Mouse (Mus musculus): ENCODE data around the gene Tcf7l2. TPM values are rescaled to one million over a fixed set of nuclear protein-coding genes. Genes with fewer than 3 reads are reported as not detected.

The Tcf7l2 gene
- polyA plus RNA-seq, 1 experiment from 2014 or later, result 53.4 TPM

DNA sequence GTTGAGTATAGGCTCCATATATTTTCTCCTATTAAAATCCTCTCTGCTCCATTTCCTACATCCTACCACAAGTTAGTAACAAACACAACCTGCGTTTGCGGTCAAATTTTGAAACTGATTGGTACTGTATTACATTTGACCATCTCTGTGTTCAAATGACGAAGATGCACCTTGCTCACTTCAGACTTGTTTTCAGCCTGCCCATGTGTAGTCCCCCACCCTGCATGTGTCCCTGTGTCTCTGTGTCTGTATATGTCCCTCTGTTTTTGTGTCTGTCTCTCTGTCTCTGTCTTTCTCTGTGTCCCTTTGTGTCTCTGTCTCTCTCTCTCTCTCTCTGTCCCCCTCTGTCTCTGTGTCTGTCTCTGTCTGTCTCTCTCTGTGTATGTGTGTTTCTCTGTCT is 222.8 kb downstream of the Tcf7l2 start:
- Histone ChIP-seq H3K9me3 (replicated peaks; ENCODE audit: low read length) (no peaks in the 10 kb centered on the region), H3K4me2 (ENCODE audit: low read length) (no peak overlapping the region), H3K27me3 (ENCODE audit: insufficient read depth, low read length) (no peaks in the 10 kb centered on the region), H3K4me3 (replicated peaks; ENCODE audit: low read depth, low read length) (no peak overlapping the region), H3K27ac (no peak overlapping the region), H3K36me3 (ENCODE audit: insufficient read depth, low read length) (no peaks in the 10 kb centered on the region), H3K4me1 (replicated peaks; ENCODE audit: insufficient read depth, low read length) (no peaks in the 10 kb centered on the region), H3K9ac (ENCODE audit: low read depth, low read length) (no peak overlapping the region)
- DNase-seq (ENCODE audit: low spot score) (no peak), ATAC-seq (replicated peaks; ENCODE audit: low FRiP score, low read depth) (no peak)
- TF ChIP-seq CTCF (IDR thresholded peaks at IDR 0.05; ENCODE audit: low read depth), result no peak
- 99% methylated on average over 3 of the region's 3 CpGs for WGBS

DNA sequence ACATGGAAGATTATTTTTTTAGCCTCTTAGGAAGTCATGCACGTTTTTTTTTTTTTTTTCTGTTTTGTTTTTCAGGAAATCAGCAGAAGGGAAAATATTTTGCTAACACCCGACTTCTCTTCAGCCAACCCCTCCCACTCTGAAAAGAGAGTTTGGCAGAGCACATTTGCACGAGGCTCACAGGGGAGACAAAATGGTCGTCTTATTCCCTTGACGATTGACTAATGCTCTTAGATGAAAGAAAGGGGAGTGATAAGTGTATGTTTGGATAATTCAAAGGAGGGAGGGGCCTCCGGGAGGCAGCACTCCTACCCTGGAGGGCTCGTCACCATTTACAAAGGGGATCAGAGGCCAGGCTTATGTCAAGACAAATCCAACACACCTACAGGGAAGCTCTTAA is 224.4 kb downstream of the Tcf7l2 start:
- no peaks in the 10 kb centered on the region for H3K36me3 ChIP-seq (ENCODE audit: insufficient read depth, low read length)
- no peaks in the 10 kb centered on the region for H3K4me1 ChIP-seq (replicated peaks; ENCODE audit: insufficient read depth, low read length)
- H3K9ac ChIP-seq (ENCODE audit: low read depth, low read length), result no peak overlapping the region
- ATAC-seq (replicated peaks; ENCODE audit: low FRiP score, low read depth), result no peak
- no peak overlapping the region for H3K4me2 ChIP-seq (ENCODE audit: low read length)
- 29% methylated on average over 7 of the region's 7 CpGs for WGBS
- H3K27ac ChIP-seq, result no peak overlapping the region
- H3K4me3 ChIP-seq (replicated peaks; ENCODE audit: low read depth, low read length), result no peak overlapping the region
- no peak for DNase-seq (ENCODE audit: low spot score)
- no peaks in the 10 kb centered on the region for H3K9me3 ChIP-seq (replicated peaks; ENCODE audit: low read length)
- H3K27me3 ChIP-seq (ENCODE audit: insufficient read depth, low read length), result no peaks in the 10 kb centered on the region
- TF ChIP-seq CTCF (IDR thresholded peaks at IDR 0.05; ENCODE audit: low read depth), result no peak

DNA sequence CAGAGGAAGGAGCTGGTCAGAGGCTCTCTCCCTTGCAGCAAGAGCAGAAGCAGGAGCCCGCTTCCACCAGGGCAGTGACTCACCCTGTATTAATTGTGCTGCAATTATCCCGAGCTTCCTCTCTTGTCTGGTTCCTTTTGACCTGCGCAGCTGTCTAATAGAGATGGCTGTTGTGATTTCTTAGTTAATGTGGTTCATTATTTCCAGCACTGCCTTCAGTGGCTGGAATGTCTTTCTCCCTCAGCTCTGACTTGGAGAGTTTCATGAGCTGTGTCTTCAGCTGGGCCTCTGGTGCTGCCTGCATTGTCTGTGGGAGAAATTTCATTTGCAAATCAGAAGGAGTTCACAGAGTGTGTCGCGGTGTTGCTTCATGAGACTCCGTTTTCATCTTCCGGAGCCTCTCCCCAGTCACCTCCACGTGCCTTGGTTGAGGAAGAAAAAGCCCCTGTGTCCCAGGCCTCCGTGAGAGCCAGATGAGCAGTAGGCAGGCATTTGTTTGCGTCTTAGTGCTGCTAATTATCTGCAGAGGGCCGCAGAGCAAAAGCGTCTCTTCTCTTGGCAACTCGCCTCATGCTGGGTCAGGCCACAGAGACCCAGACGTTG is 228.4 kb downstream of the Tcf7l2 start:
- no peak overlapping the region for H3K4me2 ChIP-seq (ENCODE audit: low read length)
- H3K27me3 ChIP-seq (ENCODE audit: insufficient read depth, low read length), result no peaks in the 10 kb centered on the region
- ATAC-seq (replicated peaks; ENCODE audit: low FRiP score, low read depth) (no peak), DNase-seq (ENCODE audit: low spot score) (peak; percentile 77)
- no peak overlapping the region for H3K27ac ChIP-seq
- H3K4me1 ChIP-seq (replicated peaks; ENCODE audit: insufficient read depth, low read length), result no peaks in the 10 kb centered on the region
- WGBS, result 35% methylated on average over 14 of the region's 14 CpGs
- H3K9ac ChIP-seq (ENCODE audit: low read depth, low read length), result no peak overlapping the region
- H3K4me3 ChIP-seq (replicated peaks; ENCODE audit: low read depth, low read length), result no peak overlapping the region
- no peak; the same call in 1 of the 2 replicates for TF ChIP-seq CTCF (IDR thresholded peaks at IDR 0.05; ENCODE audit: low read depth)
- no peaks in the 10 kb centered on the region for H3K36me3 ChIP-seq (ENCODE audit: insufficient read depth, low read length)
- H3K9me3 ChIP-seq (replicated peaks; ENCODE audit: low read length), result no peaks in the 10 kb centered on the region

GRCm38 (mm10) chr19:55976073-55976472 is 234.5 kb downstream of the Tcf7l2 start:
- DNase-seq (ENCODE audit: low spot score) (no peak), ATAC-seq (replicated peaks; ENCODE audit: low FRiP score, low read depth) (no peak)
- H3K9ac ChIP-seq (ENCODE audit: low read depth, low read length), result no peak overlapping the region
- 92% methylated on average over 9 of the region's 9 CpGs for WGBS
- no peak overlapping the region for H3K4me3 ChIP-seq (replicated peaks; ENCODE audit: low read depth, low read length)
- no peaks in the 10 kb centered on the region for H3K36me3 ChIP-seq (ENCODE audit: insufficient read depth, low read length)
- H3K27me3 ChIP-seq (ENCODE audit: insufficient read depth, low read length), result no peaks in the 10 kb centered on the region
- no peaks in the 10 kb centered on the region for H3K4me1 ChIP-seq (replicated peaks; ENCODE audit: insufficient read depth, low read length)
- no peak overlapping the region for H3K4me2 ChIP-seq (ENCODE audit: low read length)
- TF ChIP-seq CTCF (IDR thresholded peaks at IDR 0.05; ENCODE audit: low read depth), result no peak
- no peak overlapping the region for H3K27ac ChIP-seq
- H3K9me3 ChIP-seq (replicated peaks; ENCODE audit: low read length), result no peaks in the 10 kb centered on the region

Measured in kidney, postnatal 0 days (tissue).